In the genomic region with DNA sequence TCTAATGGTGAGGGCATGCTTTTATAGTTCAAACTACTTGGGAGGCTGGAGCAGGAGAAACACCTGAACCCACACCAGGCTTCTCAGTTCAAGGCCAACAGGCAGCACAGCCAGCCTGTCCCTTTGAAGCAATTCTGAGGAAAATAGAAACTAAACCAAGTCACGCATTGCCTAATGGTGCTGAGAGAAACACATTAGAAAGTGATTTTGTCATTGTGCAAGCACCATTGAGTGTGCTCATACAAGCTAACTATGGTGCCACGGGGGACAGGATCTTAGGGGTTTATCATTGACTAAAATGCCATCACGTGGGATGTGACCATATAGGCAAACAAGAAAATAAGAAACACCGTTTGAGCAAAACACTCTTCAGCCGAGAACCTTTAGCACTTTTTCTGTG, we compare ENCODE assay signal across 23 mouse cellular contexts.
DNase-seq lines count a peak whose midpoint lies in the region; ATAC-seq and TF ChIP-seq lines count a peak whose summit lies in the region.
"Had no signal": no experiment of that assay in that cellular context is flagged by ENCODE, and none has a peak within 500 bp of the region (broad histone marks: within the 10 kb centered on the region; RNA-seq: fewer than 3 reads in every experiment).

No protein-coding gene starts in this region.

- no peak overlapping the region for H3K9ac ChIP-seq in liver, adult 2 months (ENCODE audit: low read depth, low read length)
- no peak overlapping the region for H3K9ac ChIP-seq in liver, embryonic 12.5 days
- no peak overlapping the region for H3K9ac ChIP-seq in liver, postnatal 0 days (replicated peaks)

- no peak overlapping the region for H3K4me3 ChIP-seq in liver, adult 2 months (ENCODE audit: insufficient read depth, low read depth, low read length)
- H3K4me3 ChIP-seq in liver, embryonic 12.5 days = no peak overlapping the region
- no peak overlapping the region for H3K4me3 ChIP-seq in liver, postnatal 0 days (ENCODE audit: low read depth, low read length)

- DNase-seq in heart, adult 11 months = peak; percentile 36
- no peak for DNase-seq in heart, postnatal 25 days (ENCODE audit: low spot score)
- DNase-seq in liver, adult 2 months (ENCODE audit: extremely low read depth, low read depth, low spot score) = peak; percentile 62
- no peak for DNase-seq in liver, postnatal 0 days
- no peak for DNase-seq in liver
- DNase-seq in adipocyte (ENCODE audit: low spot score) = peak; percentile 11
- no peak for DNase-seq in thymus, adult 18-20 months
- DNase-seq: adrenal gland, adult 2 months; adrenal gland, adult 8-10 months; adrenal gland, postnatal 10 days; adrenal gland, postnatal 14 days; adrenal gland, postnatal 25 days; adrenal gland, postnatal 36 days; B cell, adult 2 months; cerebellum, adult 11 months; cerebellum, adult 11-12 months; cerebellum, adult 18-20 months had no signal

- intact Hi-C loops in heart, postnatal 25 days (cut with DNase I) = no loop called here

- ATAC-seq in liver, embryonic 12.5 days = no peak
- peak; percentile 83 for ATAC-seq in liver, postnatal 0 days
- ATAC-seq: activated CD4-positive, CD25-positive, alpha-beta regulatory T cell, adult 4 months; CD4-positive, CD25-positive, alpha-beta regulatory T cell, adult 4 months; Patski had no signal

- 37% methylated on average over 5 of the region's 5 CpGs for WGBS in liver, adult 2 months
- 70% methylated on average over 5 of the region's 5 CpGs for WGBS in liver, embryonic 12.5 days (ENCODE audit: insufficient replicate concordance)
- 55% methylated on average over 5 of the region's 5 CpGs for WGBS in liver, postnatal 0 days (ENCODE audit: insufficient replicate concordance)

- no peaks in the 10 kb centered on the region for H3K27me3 ChIP-seq in liver, adult 2 months (ENCODE audit: control insufficient read depth, insufficient read depth, low read length)
- no peaks in the 10 kb centered on the region for H3K27me3 ChIP-seq in liver, embryonic 12.5 days (replicated peaks)
- H3K27me3 ChIP-seq in liver, postnatal 0 days (ENCODE audit: insufficient read depth, low read length) = no peaks in the 10 kb centered on the region
- H3K27me3 ChIP-seq: CH12.LX, Patski had no signal

- TF ChIP-seq POLR2A in liver, adult 2 months (IDR thresholded peaks at IDR 0.05; ENCODE audit: extremely low read depth, insufficient read depth, low read length) = no peak

- H3K4me1 ChIP-seq in liver, adult 2 months (ENCODE audit: control insufficient read depth, insufficient read depth, low read length) = no peaks in the 10 kb centered on the region
- H3K4me1 ChIP-seq in liver, embryonic 12.5 days = no peaks in the 10 kb centered on the region
- peaks cover 5% of the 10 kb centered on the region; the same call in 1 of the 2 replicates for H3K4me1 ChIP-seq in liver, postnatal 0 days (ENCODE audit: insufficient read depth)

- H3K27ac ChIP-seq in liver, adult 2 months (replicated peaks; ENCODE audit: insufficient read depth, low read depth, low read length) = no peak overlapping the region
- H3K27ac ChIP-seq in liver, embryonic 12.5 days = no peak overlapping the region
- H3K27ac ChIP-seq in liver, postnatal 0 days (ENCODE audit: low read depth) = peak overlapping the region; percentile 5; the same call in 1 of the 2 replicates

- H3K4me2 ChIP-seq in liver, embryonic 12.5 days = no peak overlapping the region
- no peak overlapping the region for H3K4me2 ChIP-seq in liver, postnatal 0 days (ENCODE audit: low read depth, low read length)

- H3K79me2 ChIP-seq in liver, adult 2 months (ENCODE audit: control insufficient read depth, insufficient read depth, low read length) = no peaks in the 10 kb centered on the region

- H3K9me3 ChIP-seq in liver, embryonic 12.5 days (replicated peaks) = no peaks in the 10 kb centered on the region
- H3K9me3 ChIP-seq in liver, postnatal 0 days (ENCODE audit: low read length) = no peaks in the 10 kb centered on the region
- H3K9me3 ChIP-seq: G1E had no signal

- TF ChIP-seq CTCF in liver, adult 2 months (IDR thresholded peaks at IDR 0.05; ENCODE audit: low read depth, low read length) = no peak
- no peak for TF ChIP-seq CTCF in liver, postnatal 0 days (IDR thresholded peaks at IDR 0.05; ENCODE audit: low read depth)

- no peak for TF ChIP-seq EP300 in liver, postnatal 0 days (IDR thresholded peaks at IDR 0.05; ENCODE audit: low read depth)

- H3K36me3 ChIP-seq in liver, adult 2 months (ENCODE audit: control insufficient read depth, insufficient read depth, low read length) = no peaks in the 10 kb centered on the region
- no peaks in the 10 kb centered on the region for H3K36me3 ChIP-seq in liver, embryonic 12.5 days
- no peaks in the 10 kb centered on the region for H3K36me3 ChIP-seq in liver, postnatal 0 days (replicated peaks; ENCODE audit: insufficient read depth, low read length)
- H3K36me3 ChIP-seq: G1E had no signal

Comparison
In these comparisons a context has a peak if more than half of its experiments do, and no peak if none do; other contexts are left out.
1. DNase-seq: peak in heart, adult 11 months (single experiment), liver, adult 2 months (single experiment) and adipocyte (single experiment); none in heart, postnatal 25 days (single experiment), liver, postnatal 0 days (single experiment), liver (single experiment) and thymus, adult 18-20 months (0 of 2).